Mouse (Mus musculus) bone marrow macrophage, adult 2 months (primary cell): Measurements from ENCODE around the gene Mcemp1. TPM values are rescaled to one million over a fixed set of nuclear protein-coding genes. Genes with fewer than 3 reads are reported as not detected.
A peak's percentile ranks its signal among the peaks of the same experiment; 100 is the strongest.

Source experiments
- H3K27ac ChIP-seq: 2 replicates; pipeline ENCODE4 v1.5.1; 2012; ENCODE audit warnings: low read depth, low read length; ENCODE audit not compliant: insufficient read depth
- H3K4me1 ChIP-seq: 2 replicates; pipeline ENCODE4 v1.6.1; 2012; ENCODE audit warnings: low read length; ENCODE audit not compliant: control insufficient read depth, insufficient read depth
- H3K4me3 ChIP-seq: 2 replicates; pipeline ENCODE4 v1.5.1; 2012; ENCODE audit warnings: mild to moderate bottlenecking, low read length, moderate library complexity; ENCODE audit not compliant: insufficient read depth
- CTCF ChIP-seq: IDR thresholded peaks from 2 replicates; pipeline ENCODE4 v1.5.1; 2012; ENCODE audit warnings: low read depth, mild to moderate bottlenecking, low read length, moderate library complexity
- POLR2A ChIP-seq: IDR thresholded peaks from 2 replicates; pipeline ENCODE4 v1.6.1; 2012; ENCODE audit warnings: mild to moderate bottlenecking, low read depth, low read length, borderline replicate concordance
- polyA plus RNA-seq: library from polyadenylated mRNA; stranded (reverse); fragments of >200 nt; gene quantifications from 2 replicates; pipeline ENCODE4 v1.2.4, GENCODE M21; 2012; ENCODE audit not compliant: missing spikeins, insufficient read depth, insufficient read length

Gene Mcemp1
- 2.0 and 3.1 TPM in 2 replicates for polyA plus RNA-seq

DNA sequence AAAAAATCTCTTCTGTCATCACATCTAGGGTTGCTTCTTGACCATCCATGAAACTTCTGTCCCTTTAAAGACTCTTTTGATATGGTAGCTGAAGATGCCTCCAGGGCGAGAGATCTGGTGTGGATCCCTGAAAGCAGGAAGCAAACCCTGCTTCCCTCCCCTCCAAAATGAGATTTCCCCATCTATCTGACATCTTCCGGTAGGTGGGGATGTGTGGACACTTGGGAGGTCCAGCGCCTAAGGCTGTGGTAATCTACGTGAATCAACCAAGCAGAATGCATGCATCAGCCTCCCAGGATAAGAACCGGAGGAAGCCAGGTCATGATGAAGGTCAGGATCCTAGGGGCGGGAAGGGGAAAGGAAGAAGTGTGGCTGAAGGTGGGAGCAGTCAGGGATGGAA lies at the start of gene Mcemp1:
TSS of gene Mcemp1 (plus strand) at position 248 of the 400 bp plus-strand sequence.
- TF ChIP-seq POLR2A (no peak), CTCF (no peak)
- H3K27ac ChIP-seq = peak within 1 kb of the TSS; percentile 71
- peaks cover 31% of the 10 kb centered on the region for H3K4me1 ChIP-seq
- H3K4me3 ChIP-seq = no peak within 1 kb of the TSS; the same call in 1 of the 2 replicates

DNA sequence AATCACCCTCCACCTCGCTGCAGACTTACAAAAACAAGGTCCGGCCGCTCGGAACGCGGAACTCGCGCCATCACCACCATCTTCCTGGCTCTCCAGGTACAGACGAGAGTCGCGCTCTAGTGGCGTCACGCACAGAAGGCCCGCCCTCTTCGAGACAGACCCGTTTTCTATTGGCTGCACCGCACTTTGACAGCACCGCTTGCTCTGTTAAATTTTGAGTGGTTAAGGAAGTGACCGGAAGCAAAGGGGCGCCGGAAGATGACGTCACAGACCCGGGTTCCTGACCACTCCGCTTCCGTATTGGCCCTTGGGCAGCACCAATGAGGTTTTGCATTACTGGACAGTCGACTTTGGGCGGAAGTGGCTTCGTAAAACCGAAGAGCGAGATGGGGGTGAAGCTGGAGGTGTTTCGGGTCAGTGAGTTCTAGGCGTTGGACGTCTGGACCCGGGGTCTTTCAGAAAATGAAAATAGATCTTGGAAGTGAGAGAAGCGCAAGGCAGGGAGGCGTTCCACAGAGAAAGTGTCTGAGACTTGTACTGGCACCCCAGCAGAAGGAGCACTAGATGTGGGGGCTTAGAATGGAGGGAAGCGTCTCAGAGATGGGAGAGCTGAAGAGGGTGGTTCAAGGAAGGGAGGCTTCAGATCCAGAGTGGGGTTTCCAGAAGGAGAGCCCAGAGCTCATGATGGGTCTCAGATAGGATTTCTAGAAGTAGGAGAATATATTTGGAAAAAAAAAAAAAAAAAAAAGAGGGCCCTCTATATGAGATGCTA lies 44.2 kb upstream of the Mcemp1 start, which contains the start of the genes Xab2 and Pet100:
TSS of gene Xab2 (minus strand) at position 118 of the 772 bp plus-strand sequence.
TSS of gene Pet100 (plus strand) at position 350 of the 772 bp plus-strand sequence.
- peaks cover 4% of the 10 kb centered on the region; the same call in 1 of the 2 replicates for H3K4me1 ChIP-seq
- no peak for TF ChIP-seq CTCF
- TF ChIP-seq POLR2A = 0 out of 2 replicates have a peak, but pooled peaks have one; percentile 28
- peak within 1 kb of the TSS; percentile 82 for H3K4me3 ChIP-seq
- H3K27ac ChIP-seq = no peak within 1 kb of the TSS

DNA sequence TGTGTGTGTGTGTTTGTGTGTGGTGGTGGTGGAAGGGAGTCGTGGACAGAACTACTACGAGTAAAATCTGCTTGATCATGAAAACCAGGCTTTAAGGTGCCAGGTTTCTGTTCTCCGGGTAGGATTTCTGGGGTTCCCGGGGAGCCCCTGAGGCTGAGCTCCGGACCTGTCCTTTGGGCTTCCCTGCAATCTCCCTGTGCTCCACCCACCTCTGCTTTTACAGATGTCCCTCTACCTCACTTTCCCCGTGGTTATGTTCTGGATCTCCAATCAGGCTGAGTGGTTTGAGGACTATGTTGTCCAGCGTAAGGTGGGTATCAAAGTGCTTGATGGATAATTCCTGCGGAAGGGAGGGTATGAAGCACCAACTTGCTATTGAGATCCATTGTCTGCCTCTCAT lies 43.4 kb upstream of the Mcemp1 start:
- peaks cover 4% of the 10 kb centered on the region; the same call in 1 of the 2 replicates for H3K4me1 ChIP-seq
- TF ChIP-seq POLR2A (no peak), CTCF (no peak)
- H3K27ac ChIP-seq = no peak overlapping the region
- H3K4me3 ChIP-seq = peak overlapping the region; percentile 81

DNA sequence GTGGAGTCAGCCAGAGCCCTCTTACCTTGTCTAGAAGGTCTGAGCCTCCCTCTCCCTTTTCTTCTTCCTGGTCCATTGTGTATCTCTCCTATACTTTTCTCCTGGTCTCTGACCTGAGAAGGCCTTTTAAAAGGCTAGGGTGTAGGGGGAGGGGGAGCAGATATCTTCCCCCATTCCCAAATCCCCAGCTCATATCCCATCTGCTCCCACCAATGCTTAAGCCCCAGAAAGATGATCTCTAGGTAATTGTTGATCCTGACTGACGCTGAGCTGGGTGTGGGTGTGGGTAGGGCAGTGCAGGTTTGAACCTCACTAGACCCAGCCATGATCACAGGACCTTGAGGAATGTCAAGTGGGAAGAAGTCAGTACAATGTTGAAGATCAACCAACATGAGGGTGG lies 40.1 kb upstream of the Mcemp1 start, which contains the start of gene Pcp2:
TSS of gene Pcp2 (minus strand) at position 101 of the 400 bp plus-strand sequence.
- TF ChIP-seq CTCF (no peak), POLR2A (no peak)
- H3K27ac ChIP-seq = no peak within 1 kb of the TSS

DNA sequence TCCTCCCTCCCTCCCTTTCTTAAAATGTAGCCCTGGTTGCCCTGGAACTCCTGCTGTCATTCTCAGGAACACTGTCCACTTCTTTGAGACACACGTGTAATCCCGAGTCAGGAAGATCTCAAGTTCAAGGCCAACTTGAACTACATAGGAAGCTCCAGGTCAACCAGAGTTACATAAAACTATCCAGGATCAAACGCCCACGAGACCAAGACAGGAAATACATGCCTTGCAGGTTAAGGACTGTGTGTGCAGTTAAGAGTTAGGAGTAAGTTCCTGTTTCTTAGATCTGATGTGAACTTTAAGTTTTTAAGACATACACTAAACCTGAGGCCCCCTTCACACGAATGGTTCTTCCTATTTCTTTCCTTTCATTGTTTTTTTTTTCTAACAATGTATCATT lies 38.6 kb upstream of the Mcemp1 start:
- Histone ChIP-seq H3K27ac (no peak overlapping the region), H3K4me1 (peaks cover 9% of the 10 kb centered on the region), H3K4me3 (no peak overlapping the region)
- TF ChIP-seq CTCF = no peak
- TF ChIP-seq POLR2A = no peak

More for the DNA sequence above, 40.1 kb upstream of the Mcemp1 start, which contains the start of gene Pcp2:
- H3K4me3 ChIP-seq = no peak within 1 kb of the TSS
- peaks cover 5% of the 10 kb centered on the region for H3K4me1 ChIP-seq

DNA sequence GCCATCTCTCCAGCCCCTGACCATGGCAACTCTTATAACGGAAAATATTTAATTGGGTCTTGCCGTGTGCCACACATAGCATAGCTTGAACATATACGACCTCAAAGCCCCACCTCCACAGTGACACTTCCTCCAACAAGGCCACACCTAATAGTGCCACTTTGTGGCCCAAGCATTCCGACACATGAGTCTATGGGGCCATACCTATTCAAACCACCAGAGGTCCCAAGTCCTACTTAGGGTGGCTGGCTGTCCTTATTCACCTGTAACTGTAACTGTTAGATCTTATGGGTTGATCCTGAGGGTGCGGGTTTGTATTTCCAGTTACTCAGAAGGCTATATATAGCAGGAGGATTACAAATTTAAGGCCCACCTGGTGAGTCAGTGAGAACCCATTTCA lies 37.5 kb upstream of the Mcemp1 start:
- Histone ChIP-seq H3K4me3 (no peak overlapping the region), H3K4me1 (peaks cover 9% of the 10 kb centered on the region), H3K27ac (no peak overlapping the region)
- no peak for TF ChIP-seq POLR2A
- TF ChIP-seq CTCF = no peak

DNA sequence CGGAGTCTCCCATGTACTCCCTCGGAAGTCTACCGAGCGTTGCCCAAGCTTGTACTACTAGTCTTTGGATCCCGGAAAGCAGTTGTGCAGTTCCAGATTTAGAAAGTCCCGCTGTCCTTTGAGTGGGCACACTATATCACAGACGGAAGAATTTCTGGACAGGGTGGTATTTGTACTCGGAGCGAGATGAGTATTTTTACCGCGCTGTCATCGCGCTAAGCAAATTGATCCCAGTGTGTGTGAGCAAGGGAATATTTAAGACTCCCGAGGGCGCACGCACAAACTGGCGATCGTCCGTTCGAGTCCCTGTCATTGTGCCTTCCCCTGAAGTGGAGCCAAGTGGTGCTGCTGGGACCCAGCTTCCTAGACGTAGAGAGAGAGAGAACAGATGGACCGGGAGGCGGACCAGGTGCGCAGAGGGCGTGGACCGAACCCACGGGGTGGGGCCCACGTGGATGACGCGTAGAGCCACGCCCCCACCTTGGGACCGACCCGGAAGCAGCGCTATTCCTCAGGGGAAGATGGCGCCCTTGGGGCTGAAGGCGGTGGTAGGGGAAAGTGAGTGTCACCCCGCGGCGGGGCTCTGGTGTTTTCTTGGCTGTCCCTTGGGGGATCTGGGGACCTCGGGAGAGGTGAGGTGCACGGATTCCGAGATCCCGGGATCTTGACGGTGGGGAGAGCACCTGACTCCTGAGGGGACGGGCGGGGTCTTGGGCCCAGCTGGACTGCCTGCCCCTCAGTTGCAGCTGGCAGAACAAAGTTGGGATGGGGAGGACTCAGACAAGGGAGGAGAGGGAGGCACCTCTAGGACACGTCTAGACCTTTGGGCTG lies 34.7 kb upstream of the Mcemp1 start, which contains the start of gene Stxbp2:
TSS of gene Stxbp2 (plus strand) at position 309 of the 831 bp plus-strand sequence.
- Histone ChIP-seq H3K4me3 (peak within 1 kb of the TSS; percentile 79), H3K4me1 (peaks cover 9% of the 10 kb centered on the region), H3K27ac (peak within 1 kb of the TSS; percentile 28)
- TF ChIP-seq POLR2A (peak; percentile 80; the same call in 1 of the 2 replicates), CTCF (no peak)

DNA sequence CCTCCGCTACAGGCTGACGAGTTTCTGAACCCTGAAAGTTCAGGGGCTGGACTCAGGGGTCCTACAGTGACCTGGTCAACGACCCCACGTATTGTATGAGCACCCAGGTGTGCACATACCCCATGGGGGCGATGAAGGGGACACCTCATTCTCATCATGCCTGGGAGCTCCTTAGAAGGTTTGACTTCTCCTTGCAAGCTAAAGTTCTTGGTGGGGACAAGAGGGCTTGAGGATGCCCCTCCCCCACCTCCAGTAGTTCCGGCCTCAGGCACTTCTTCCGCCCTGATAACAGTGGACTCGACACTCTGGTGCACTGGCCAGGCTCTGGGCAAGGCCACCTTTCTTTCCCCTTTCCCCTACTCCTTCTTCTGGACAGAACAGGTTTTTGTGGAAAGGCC lies 34.1 kb upstream of the Mcemp1 start:
- peaks cover 9% of the 10 kb centered on the region for H3K4me1 ChIP-seq
- TF ChIP-seq POLR2A (no peak), CTCF (no peak)
- peak overlapping the region; percentile 79 for H3K4me3 ChIP-seq
- H3K27ac ChIP-seq = peak overlapping the region; percentile 28

DNA sequence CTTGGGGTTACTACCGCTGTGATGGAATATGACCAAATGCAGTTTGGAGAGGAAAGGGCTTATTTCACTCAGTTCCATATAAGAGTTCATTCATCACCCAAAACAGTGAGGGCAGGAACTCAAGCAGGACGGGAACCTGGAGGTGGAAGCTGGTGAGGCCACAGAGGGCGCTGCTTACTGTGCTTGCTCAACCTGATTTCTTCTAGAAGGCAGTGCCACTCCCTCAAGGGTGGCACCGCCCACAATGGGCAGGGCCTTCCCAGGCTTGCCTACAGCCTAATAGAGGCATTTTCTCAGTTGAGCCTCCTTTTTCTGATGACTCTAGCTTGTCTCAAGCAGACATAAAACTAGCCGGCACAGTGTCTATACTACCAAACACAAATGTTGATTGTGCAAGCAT lies 19.8 kb upstream of the Mcemp1 start:
- peak; percentile 33 for TF ChIP-seq CTCF
- no peak for TF ChIP-seq POLR2A
- no peak overlapping the region for H3K27ac ChIP-seq
- H3K4me1 ChIP-seq = peaks cover 31% of the 10 kb centered on the region
- H3K4me3 ChIP-seq = no peak overlapping the region
